Mouse (Mus musculus) hindlimb bud, embryonic 11.5 days (tissue): ENCODE data around the gene Bcar3.

Source experiments
- DNase-seq: peaks from one replicate; pipeline ENCODE4 v3.0.0-alpha.2; 2012; ENCODE audit warnings: low read depth, low spot score; ENCODE audit errors: extremely low spot score

Bcar3 gene

DNA sequence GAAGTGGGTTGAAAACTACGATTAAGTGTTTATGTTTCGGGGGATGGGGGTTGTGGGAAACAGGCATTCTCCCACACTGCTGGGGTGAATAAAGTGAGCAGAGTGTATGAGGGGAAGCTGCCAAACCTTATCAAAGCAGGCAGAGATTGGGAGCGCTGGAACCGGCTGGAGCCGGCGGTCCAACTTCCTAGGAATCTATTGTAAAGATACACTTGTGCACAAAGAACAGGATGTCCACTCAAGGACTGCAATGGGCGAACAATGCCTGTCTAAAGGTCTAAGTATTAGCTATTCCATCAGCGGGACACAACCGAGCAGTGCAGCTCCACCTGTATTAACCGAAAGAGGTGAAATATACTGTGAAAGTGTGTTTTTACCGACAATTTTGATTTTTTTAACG lies 2.1 kb upstream of the Bcar3 start:
- DNase-seq: no peak

DNA sequence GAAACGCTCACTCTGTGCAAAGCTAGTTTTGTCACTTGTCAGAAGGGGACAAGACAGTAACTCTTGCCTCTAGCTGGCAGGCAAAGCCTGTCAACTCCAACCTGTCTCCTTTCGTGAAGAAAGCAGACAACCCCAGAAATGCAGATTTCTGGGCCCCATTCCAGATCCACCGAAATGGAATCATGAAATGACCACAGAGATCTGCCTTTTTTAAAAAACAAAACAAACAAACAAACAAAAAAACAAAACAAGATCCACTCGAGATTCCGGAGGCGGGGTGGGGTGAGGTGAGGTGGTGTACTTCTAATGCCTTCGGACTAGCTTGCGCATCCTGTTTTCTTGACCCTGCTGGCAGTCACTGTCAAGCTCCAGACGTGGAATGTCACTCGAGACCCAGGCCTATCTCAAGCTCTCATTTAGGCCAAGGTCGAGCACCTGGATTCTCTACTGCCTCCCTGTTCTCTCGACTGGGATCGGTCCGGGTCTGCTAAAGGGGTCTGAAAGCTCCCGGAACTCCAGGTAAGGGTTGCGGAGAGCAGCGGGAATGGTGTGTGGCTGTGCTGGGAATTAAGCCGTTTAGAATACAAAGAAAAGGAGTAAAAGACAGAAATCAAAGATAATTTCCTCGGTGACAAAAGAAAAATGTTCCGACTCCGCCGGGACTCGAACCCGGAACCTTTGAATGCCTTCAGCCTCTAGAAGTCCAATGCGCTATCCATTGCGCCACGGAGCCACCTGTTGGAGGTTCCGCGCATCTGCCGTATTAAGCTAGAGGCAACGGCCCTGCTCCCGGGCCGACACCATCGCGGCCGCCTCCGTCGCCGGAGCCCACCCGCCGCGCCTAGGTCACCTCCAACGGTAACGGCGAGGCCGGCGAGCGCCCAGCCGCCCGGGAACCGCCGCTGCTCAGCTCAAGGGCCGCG lies 1.4 kb upstream of the Bcar3 start:
- peak; percentile 80 for DNase-seq

GRCm38 (mm10) chr3:122293223-122293953 lies 548 bp upstream of the Bcar3 start:
- DNase-seq: no peak

DNA sequence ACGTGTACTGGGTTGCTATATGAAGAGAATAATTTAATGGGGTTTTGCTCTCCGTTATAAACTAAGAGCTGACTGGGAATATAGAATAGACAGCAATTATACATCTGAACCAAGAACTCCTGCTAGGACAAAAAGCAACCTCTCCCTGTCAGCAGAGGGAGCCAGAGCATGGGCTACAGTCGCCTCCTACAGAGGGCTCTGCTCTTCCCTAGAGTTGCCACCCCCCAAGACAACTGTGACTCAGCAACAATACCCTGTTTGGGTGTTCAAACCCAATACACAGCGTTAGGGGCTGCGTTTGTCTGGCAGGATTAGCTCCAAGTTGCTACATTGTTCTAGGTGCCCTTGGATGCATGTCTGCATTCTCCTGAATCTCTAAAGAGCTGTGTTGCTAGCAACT lies 1.6 kb downstream of the Bcar3 start:
- DNase-seq: no peak

DNA sequence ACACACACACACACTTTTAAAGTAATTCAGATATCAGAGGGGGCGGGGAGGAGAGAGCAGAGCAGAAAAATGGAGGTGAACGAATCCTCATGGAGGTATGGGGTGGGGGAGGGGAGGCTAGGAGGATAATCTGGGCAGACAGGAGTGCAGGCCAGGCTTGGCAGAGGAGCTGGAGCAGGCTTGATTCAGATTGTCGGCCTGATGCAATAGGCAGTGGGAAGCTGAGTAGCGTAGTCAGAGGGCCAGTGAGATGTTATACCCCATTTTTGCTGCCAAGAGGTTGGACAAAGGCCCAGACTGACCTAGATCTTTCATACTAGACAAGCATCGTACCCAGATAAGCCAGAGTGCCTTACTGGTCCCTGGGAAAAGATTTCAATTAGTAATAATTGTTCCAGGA lies 3.0 kb downstream of the Bcar3 start:
- no peak for DNase-seq

- DNase-seq: no peak
These were observed 7.3 kb downstream of the Bcar3 start for GRCm38 (mm10) chr3:122300983-122301919.

DNA sequence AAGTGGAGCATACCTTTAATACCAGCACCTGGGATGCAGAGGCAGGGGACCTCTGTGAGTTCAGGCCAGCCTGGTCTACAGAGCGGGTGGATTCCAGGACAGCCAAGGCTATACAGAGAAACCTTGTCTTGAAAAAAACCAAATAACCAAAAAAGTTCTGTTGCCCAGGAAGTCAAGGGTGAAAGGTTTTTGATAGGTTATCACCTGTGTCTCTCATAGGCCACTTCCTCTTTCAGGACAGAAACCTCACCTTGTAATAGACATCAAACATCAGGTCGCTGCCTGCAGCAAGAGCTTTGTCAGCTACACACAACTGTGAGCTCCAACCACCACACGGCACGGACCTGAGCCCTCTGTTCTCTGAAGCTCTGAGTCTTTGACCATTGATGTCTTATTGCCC lies 10.6 kb downstream of the Bcar3 start:
- no peak for DNase-seq

GRCm38 (mm10) chr3:122307894-122308671 lies 14.1 kb downstream of the Bcar3 start:
- no peak for DNase-seq

DNA sequence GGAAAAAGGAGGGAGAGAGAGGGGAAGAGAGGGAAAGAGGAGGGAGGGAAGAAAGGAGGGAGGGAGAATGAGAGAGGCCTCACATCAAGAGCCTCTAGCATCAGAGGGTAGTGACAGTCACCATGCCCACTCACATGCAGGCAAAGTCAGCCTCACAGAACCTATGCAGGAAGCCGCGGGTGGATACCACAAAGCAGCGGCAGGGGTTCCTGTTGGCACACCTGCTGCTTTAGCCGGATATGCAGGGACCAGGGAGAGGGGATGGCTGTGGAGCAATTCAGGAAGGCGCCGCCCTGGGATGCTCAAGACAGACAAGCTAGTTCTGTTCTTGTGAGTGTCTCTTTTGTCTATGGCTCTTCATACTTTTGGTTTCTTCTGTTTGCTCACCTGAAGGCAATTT lies 15.0 kb downstream of the Bcar3 start:
- no peak for DNase-seq

DNA sequence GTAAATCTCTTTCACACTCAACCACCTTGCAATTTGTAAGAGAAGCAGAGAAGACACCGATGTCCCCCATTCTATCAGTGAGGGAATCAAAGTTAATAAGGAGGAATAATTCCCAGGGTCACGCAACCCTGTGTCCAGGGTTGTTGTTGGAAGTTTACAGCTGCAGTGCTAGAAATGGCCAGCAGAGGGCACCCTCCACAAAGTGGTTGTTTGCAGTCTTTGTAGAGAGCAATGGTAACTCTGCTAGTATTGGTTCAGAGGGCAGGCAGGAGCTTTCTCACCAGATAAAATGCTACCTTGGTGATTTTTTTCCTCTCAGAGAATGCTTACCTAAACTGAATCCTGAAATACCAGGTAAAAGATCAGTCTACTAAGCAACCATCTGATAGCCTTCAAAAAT lies 18.1 kb downstream of the Bcar3 start:
- DNase-seq: peak; percentile 61

DNA sequence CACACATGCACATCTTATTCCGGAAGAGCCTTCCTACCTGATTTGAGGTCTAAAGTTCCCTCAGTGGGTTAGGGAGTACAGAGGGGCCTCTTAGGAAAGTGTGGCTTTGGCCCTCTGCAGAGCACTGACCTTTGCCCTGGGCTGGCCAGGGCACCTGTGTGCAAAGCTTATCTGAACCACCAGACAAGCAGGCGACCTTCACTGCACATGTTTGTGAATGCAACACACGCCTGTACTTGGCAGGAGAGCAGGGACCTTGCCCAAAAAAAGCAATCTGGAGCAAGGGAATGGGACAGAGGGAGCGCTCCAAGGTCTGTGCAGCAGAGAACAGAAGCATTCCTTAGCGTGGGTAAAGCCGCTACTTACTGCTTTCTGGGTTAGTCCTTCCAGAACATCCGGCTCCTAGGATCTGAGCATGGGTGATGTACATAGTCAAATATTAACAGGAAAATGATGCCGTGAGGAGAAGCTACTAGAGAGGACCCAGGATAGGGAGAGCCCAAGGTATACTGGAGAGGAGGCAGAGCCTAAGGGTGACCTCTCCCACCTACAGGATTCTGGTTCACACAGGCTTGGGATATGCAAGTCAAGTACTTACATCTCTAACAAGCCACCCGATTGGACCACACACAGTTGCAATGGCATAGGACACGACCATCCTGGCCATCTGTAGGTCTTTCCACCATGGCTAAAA lies 19.1 kb downstream of the Bcar3 start:
- no peak for DNase-seq

DNA sequence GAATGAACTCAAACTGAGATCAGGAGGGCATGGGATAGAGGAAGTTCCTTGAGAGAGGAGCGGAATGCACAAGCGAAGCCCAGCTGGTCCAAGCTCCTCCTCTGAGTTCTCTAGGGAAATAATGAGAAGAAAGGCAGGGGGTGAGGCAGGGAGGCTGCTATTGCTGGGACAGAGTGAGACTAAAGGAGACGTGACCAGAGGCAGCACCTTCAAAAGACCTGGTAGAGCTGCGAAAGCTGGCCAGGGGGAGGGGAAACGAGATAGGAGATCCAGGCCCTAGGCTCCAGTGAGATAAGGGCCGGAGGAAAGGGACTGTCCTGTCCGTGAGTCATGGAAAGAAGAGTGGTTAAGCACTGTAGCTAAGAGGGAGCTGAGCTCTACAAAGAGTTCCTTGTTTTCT lies 20.0 kb downstream of the Bcar3 start:
- DNase-seq: no peak

GRCm38 (mm10) chr3:122316621-122317020 lies 22.7 kb downstream of the Bcar3 start:
- DNase-seq: no peak

DNA sequence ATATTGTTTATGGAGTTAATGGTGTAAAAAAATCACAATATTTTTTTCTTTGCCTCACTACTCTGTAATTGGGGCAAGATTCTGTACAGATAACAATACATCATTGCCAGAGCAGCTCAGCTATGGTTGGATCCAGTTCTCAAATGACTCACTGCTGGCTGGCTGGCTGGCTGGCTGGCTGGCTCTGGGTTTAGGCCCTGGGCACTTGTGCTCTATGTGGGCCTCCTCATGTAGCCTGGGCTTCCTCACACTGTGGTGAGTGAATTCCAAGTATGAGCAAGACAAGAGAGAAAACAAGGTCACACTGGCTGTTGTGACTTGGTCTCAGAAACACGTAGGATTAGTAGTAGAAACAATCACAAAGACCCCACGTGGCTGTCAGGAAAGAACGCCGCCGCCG lies 23.4 kb downstream of the Bcar3 start:
- DNase-seq: no peak

DNA sequence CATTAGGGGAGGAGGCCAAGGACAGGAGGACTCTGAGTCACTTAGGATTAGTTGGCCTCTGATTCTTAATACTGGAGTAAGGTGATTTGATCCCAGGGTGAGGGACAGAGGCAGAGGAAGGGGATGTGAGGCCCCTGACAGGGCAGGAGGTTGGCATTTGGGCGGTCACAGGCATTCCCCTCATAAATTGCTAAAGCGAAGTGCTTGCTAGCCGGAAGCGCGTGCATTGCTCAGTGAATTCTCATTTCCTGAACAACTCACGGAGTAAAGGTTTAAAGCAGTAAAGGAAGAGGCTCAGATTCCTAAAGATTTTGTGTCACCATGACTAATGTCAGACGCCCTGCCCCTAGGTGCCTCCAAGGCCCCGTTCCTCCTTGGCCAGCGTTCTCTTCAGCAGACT lies 28.3 kb downstream of the Bcar3 start:
- DNase-seq: no peak

- no peak for DNase-seq
These were observed 29.9 kb downstream of the Bcar3 start for GRCm38 (mm10) chr3:122323841-122324240.

GRCm38 (mm10) chr3:122324528-122324927 lies 30.6 kb downstream of the Bcar3 start:
- no peak for DNase-seq

GRCm38 (mm10) chr3:122330484-122330883 lies 36.5 kb downstream of the Bcar3 start:
- no peak for DNase-seq

DNA sequence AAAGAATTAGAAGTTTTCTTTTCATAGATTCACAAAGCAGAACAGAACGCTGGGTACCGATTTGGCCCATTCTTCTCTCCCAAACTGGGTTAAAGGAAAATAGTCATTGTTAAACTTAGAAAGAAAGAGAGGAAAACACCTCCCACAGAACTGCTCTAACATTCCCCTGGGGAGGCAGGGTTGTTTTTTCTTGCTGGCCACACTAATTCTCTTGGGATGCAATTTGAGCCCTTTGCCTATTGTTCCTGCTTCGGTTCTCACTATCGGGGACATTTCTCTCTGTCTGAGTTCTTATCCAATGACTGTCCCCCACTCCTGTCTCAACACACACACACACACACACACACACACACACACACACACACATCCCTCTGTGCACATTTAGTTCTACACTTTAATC lies 39.6 kb downstream of the Bcar3 start:
- DNase-seq: no peak

DNA sequence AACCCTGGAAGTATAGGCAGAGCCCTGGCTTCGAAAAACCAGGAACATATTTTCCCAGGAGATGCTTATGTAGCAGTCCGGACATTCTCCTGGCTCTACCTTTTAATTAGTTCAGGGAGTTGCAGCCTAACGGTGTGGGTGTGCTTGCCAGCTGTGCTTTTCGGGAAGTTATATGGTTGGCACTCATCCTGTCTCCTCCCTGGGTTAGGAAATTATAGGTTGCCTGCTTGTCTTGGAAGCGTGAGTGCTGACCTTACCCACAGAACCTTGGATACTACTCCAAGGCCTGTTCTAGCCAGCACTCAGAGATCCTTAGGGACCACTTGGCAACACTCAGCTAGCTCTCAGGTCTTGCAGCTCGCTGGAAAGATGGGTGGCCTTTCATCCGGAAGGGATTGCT lies 40.0 kb downstream of the Bcar3 start:
- DNase-seq: no peak
